Mouse (Mus musculus): ENCODE measurements around the gene Hdac6. TPM values are rescaled to one million over a fixed set of nuclear protein-coding genes. Genes with fewer than 3 reads are reported as not detected.
"Not testable (repeated sequence)": the region's sequence is repeated elsewhere in the genome, so short reads cannot be mapped to it uniquely, and the experiment has no call there.

Gene Hdac6
- polyA plus RNA-seq, 2 experiments, result 7.9 to 11.9 TPM

GRCm38 (mm10) chrX:7926266-7926665 is 21.4 kb downstream of the Hdac6 start:
- WGBS (ENCODE audit: insufficient replicate concordance), result 51% methylated on average over 6 of the region's 6 CpGs

GRCm38 (mm10) chrX:7922032-7922431 is 25.7 kb downstream of the Hdac6 start:
- Histone ChIP-seq H3K27me3 (ENCODE audit: control insufficient read depth, insufficient read depth, low read length) (peaks cover 85% of the 10 kb centered on the region), H3K4me1 (replicated peaks; ENCODE audit: control insufficient read depth in 2 of 2, insufficient read depth in 2 of 2, low read length in 1 of 2) (no peaks in the 10 kb centered on the region), H3K36me3 (replicated peaks; ENCODE audit: control insufficient read depth, insufficient read depth, low read depth) (no peaks in the 10 kb centered on the region), H3K27ac (no peak overlapping the region), H3K4me2 (ENCODE audit: low read depth) (peak overlapping the region; percentile 22; the same call in 1 of the 2 replicates), H3K9ac (replicated peaks) (no peak overlapping the region), H3K9me3 (ENCODE audit: control insufficient read depth, low read length) (no peaks in the 10 kb centered on the region), H3K4me3 (ENCODE audit: insufficient read depth in 1 of 2, low read depth in 2 of 2, low read length in 2 of 2) (0 out of 4 replicates have a peak overlapping the region, but pooled peaks of 1 of the 2 experiments have one; percentile 3)
- no peak for DNase-seq (ENCODE audit: low read depth in 3 of 3, low spot score in 3 of 3)
- 7% methylated on average over 48 of the region's 48 CpGs for WGBS (ENCODE audit: insufficient replicate concordance)
- ATAC-seq (ENCODE audit: insufficient read depth), result no peak
- TF ChIP-seq EP300 (IDR thresholded peaks at IDR 0.05; ENCODE audit: low read depth) (no peak), CTCF (IDR thresholded peaks at IDR 0.05; ENCODE audit: low read depth) (no peak)

More at GRCm38 (mm10) chrX:7926266-7926665, 21.4 kb downstream of the Hdac6 start:
- H3K9ac ChIP-seq (replicated peaks), result no peak overlapping the region
- no peak for ATAC-seq (ENCODE audit: insufficient read depth)
- H3K4me2 ChIP-seq (ENCODE audit: low read depth), result no peak overlapping the region
- H3K4me3 ChIP-seq (ENCODE audit: insufficient read depth in 1 of 2, low read depth in 2 of 2, low read length in 2 of 2), result no peak overlapping the region
- H3K9me3 ChIP-seq (ENCODE audit: control insufficient read depth, low read length), result no peaks in the 10 kb centered on the region
- no peak overlapping the region for H3K27ac ChIP-seq
- TF ChIP-seq CTCF (IDR thresholded peaks at IDR 0.05; ENCODE audit: low read depth), result no peak
- no peak for TF ChIP-seq EP300 (IDR thresholded peaks at IDR 0.05; ENCODE audit: low read depth)
- H3K4me1 ChIP-seq (replicated peaks; ENCODE audit: control insufficient read depth in 2 of 2, insufficient read depth in 2 of 2, low read length in 1 of 2), result no peaks in the 10 kb centered on the region
- DNase-seq (ENCODE audit: low read depth in 3 of 3, low spot score in 3 of 3), result no peak
- peaks cover 75% of the 10 kb centered on the region for H3K27me3 ChIP-seq (ENCODE audit: control insufficient read depth, insufficient read depth, low read length)
- no peaks in the 10 kb centered on the region for H3K36me3 ChIP-seq (replicated peaks; ENCODE audit: control insufficient read depth, insufficient read depth, low read depth)

- Histone ChIP-seq H3K4me2 (ENCODE audit: low read depth) (no peak within 1 kb of the TSS), H3K9ac (replicated peaks) (no peak within 1 kb of the TSS), H3K4me1 (replicated peaks; ENCODE audit: control insufficient read depth in 2 of 2, insufficient read depth in 2 of 2, low read length in 1 of 2) (no peaks in the 10 kb centered on the region), H3K27ac (no peak within 1 kb of the TSS), H3K9me3 (ENCODE audit: control insufficient read depth, low read length) (no peaks in the 10 kb centered on the region), H3K27me3 (ENCODE audit: control insufficient read depth, insufficient read depth, low read length) (peaks cover 64% of the 10 kb centered on the region), H3K4me3 (ENCODE audit: insufficient read depth in 1 of 2, low read depth in 2 of 2, low read length in 2 of 2) (no peak within 1 kb of the TSS), H3K36me3 (replicated peaks; ENCODE audit: control insufficient read depth, insufficient read depth, low read depth) (no peaks in the 10 kb centered on the region)
- WGBS (ENCODE audit: insufficient replicate concordance), result 14% methylated on average over 39 of the region's 40 CpGs
- no peak for TF ChIP-seq CTCF (IDR thresholded peaks at IDR 0.05; ENCODE audit: low read depth)
- no peak for TF ChIP-seq EP300 (IDR thresholded peaks at IDR 0.05; ENCODE audit: low read depth)
- no peak for DNase-seq (ENCODE audit: low read depth in 3 of 3, low spot score in 3 of 3)
- ATAC-seq (ENCODE audit: insufficient read depth), result no peak
These were observed 27.9 kb downstream of the Hdac6 start, which contains the start of gene Pcsk1n for GRCm38 (mm10) chrX:7919601-7920383. Gene Pcsk1n (plus strand): TSS chrX:7919822.

GRCm38 (mm10) chrX:7917960-7918359 is 29.7 kb downstream of the Hdac6 start:
- H3K4me1 ChIP-seq (replicated peaks; ENCODE audit: control insufficient read depth in 2 of 2, insufficient read depth in 2 of 2, low read length in 1 of 2); H3K27ac ChIP-seq; H3K36me3 ChIP-seq (replicated peaks; ENCODE audit: control insufficient read depth, insufficient read depth, low read depth); H3K4me2 ChIP-seq (ENCODE audit: low read depth); H3K9me3 ChIP-seq (ENCODE audit: control insufficient read depth, low read length); ATAC-seq (ENCODE audit: insufficient read depth); H3K4me3 ChIP-seq (ENCODE audit: insufficient read depth in 1 of 2, low read depth in 2 of 2, low read length in 2 of 2); DNase-seq (ENCODE audit: low read depth in 3 of 3, low spot score in 3 of 3); H3K9ac ChIP-seq (replicated peaks): not testable (repeated sequence)
- WGBS (ENCODE audit: insufficient replicate concordance), result 44% methylated on average over 6 of the region's 6 CpGs
- H3K27me3 ChIP-seq (ENCODE audit: control insufficient read depth, insufficient read depth, low read length), result peaks cover 46% of the 10 kb centered on the region
- TF ChIP-seq CTCF (IDR thresholded peaks at IDR 0.05; ENCODE audit: low read depth), result peak; percentile 51

GRCm38 (mm10) chrX:7915669-7916068 is 32.0 kb downstream of the Hdac6 start:
- peaks cover 23% of the 10 kb centered on the region for H3K27me3 ChIP-seq (ENCODE audit: control insufficient read depth, insufficient read depth, low read length)
- not testable (repeated sequence) for H3K36me3 ChIP-seq (replicated peaks; ENCODE audit: control insufficient read depth, insufficient read depth, low read depth); ATAC-seq (ENCODE audit: insufficient read depth); DNase-seq (ENCODE audit: low read depth in 3 of 3, low spot score in 3 of 3); H3K27ac ChIP-seq; H3K9ac ChIP-seq (replicated peaks); H3K4me2 ChIP-seq (ENCODE audit: low read depth); H3K9me3 ChIP-seq (ENCODE audit: control insufficient read depth, low read length); H3K4me1 ChIP-seq (replicated peaks; ENCODE audit: control insufficient read depth in 2 of 2, insufficient read depth in 2 of 2, low read length in 1 of 2); H3K4me3 ChIP-seq (ENCODE audit: insufficient read depth in 1 of 2, low read depth in 2 of 2, low read length in 2 of 2)
- peak; percentile 42 for TF ChIP-seq CTCF (IDR thresholded peaks at IDR 0.05; ENCODE audit: low read depth)
- WGBS (ENCODE audit: insufficient replicate concordance), result 15% methylated on average over 3 of the region's 3 CpGs

All from liver, embryonic 14.5 days (tissue).